Mouse (Mus musculus) activated CD4-positive, CD25-positive, alpha-beta regulatory T cell, adult 4 months (primary cell): ENCODE data around the gene Polr1b. TPM values are rescaled to one million over a fixed set of nuclear protein-coding genes. Genes with fewer than 3 reads are reported as not detected.

Experiments used
- ATAC-seq: one replicate; pipeline ENCODE4 v1.8.0; 2017
- polyA plus RNA-seq, 2 experiments: library from polyadenylated mRNA; unstranded; fragments of 100-300 nt; shearing (Covaris generic); gene quantifications; one replicate each; pipeline ENCODE4 v1.2.1; 2017

Gene Polr1b
- polyA plus RNA-seq: 10 to 100 TPM in 1 of 2 experiments, 1 to 10 TPM in 1; 9.2 to 21.4 TPM

DNA sequence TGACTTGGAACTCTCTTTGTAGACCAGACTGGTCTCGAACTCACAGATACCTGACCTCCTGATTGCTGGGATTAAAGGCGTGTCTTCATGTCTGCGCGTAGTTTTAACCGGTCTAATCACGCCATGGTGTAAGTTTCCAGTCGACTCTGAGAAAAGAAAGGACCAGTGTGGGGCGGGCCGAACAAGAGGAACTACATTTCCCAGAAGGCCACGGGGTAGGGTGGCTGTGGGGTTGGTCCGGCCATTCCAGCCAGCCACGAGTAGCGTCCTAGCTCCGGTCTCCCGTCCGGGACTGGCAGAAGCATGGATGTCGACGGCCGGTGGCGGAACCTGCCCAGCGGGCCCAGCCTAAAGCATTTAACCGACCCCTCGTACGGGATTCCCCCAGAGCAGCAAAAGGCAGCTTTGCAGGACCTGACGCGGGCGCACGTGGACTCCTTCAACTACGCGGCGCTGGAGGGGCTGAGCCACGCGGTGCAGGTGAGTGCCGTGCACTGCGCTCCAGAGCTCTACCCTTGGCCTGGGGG lies at the start of gene Polr1b:
Polr1b (plus strand) TSS at position 212 of the 527 bp plus-strand sequence.
- peak; percentile 96 for ATAC-seq

DNA sequence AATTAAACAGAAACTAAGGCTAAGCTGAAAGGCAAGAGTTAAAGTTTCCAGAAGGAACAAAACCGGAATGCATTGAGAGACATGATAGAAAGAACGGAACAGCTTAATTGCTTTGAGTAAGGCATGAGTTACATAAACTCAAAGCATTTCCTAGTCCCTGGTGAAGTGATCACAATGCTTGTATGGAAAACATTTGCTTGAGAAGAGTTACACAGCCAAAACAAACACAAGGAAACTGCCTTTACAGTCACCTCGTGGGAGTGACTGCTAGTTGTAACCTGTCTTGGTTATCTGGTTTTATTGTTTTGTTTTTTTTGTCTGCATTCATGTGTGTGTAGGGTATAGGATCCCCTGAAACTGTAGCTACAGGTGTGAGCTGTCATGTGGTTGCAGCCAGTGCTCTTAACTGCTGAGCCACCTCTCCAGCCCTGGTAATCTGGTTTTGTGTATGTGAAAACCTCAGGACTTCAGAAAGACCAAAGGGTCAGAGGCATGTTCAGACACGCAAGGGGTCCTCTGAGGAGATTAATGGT lies 48.3 kb upstream of the Polr1b start:
- ATAC-seq: no peak

DNA sequence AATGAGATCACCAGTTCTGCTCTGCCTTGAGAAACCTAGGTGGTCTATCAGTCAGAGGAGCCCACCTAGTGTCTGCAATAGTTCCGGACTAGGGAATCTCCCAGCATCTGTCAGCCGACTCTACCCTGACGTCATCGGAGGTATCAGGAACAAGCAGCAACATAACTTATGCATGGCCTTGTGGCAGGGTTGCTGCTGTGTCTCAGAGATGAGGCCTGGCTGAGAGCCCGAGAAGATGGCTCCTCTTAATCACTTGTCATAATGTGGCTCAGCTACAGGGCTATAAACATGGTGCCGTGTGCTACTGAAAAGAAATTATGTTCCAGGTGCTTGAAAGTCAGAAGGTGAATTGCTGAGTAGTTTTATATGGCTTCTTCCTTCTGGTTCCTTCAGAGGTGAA lies 45.1 kb upstream of the Polr1b start:
- no peak for ATAC-seq

DNA sequence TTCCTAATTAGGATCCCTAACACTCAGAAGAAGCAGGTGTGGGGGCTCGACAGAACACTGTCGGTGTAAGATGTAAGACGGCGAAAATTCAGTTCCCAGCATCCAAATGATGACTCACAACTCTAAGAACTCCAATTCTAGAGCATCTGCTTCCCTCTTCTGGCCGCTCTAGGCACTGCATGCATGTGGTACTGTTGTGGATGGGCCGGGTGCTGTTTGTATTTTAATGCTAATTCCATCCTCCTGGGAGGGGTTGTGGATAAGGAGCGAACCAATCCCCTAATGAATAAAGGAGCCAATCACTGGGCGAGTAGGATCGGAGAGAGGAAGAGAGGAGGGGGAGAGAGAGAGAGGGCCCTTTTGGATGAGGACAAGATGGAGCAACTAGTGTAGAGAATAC lies 44.2 kb upstream of the Polr1b start:
- no peak for ATAC-seq

DNA sequence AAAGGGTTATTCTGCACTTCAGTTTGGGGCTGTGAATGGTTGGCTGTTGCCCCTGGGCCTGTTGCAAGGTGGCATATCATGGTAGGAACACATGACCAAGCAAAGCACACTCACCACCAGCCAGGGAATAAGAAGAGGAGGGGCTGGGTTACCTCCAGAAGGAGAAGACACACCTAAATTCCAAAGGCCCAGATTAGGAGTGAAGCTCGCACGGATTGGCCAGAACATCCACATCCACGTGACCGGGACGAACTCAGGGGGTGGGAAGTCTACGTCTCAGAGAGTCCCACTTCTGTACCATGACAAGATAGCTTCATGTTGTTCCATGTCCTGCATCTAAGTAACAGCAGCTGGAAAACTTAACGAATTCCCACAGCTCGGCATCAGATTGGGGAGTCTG lies 43.5 kb upstream of the Polr1b start:
- no peak for ATAC-seq

DNA sequence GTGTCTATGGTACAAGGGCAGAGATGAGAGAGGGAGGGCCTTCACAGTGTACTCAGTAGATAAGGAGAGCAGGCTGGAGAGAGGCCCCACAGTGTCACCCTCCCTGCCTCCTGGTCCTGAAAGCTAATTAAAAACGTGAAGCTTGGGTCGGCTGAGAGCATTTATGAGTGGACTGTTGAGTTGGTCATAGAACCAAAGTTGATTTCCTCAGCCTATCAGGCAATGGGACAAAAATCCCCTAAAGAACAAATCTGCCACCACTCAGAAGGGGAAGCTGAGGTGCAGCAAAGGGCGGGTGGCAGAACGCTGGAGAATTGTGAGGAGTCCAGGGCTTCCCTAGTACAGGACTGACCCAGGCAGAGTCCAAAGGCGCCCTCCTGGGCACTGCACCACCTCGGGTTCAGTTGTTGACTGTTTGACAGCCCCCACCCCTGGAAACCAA lies 42.9 kb upstream of the Polr1b start:
- ATAC-seq: no peak

DNA sequence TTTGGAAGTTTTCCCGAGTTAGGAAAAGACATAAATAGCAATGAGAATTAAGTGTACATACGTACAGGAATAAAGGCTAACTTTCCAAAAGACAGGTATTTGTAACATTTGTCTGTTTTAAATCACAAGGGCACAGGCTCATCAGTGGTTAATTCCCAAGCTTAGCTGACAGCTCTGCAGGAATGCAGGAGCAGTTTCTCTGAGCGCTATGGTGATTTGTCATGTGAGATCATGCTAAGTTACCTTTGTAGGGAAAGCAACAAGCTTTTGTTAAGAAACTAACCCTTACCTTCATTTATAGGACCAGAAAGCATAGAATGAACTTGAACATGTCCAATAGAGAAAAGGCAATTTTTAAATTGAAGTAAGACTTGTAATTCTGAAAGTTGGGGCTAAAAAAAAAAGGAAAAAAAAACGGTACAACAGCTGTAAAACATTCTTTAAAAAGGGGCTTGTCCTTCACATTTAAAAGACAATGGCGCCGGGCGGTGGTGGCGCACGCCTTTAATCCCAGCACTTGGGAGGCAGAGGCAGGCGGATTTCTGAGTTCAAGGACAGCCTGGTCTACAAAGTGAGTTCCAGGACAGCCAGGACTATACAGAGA lies 39.2 kb upstream of the Polr1b start:
- ATAC-seq: no peak

DNA sequence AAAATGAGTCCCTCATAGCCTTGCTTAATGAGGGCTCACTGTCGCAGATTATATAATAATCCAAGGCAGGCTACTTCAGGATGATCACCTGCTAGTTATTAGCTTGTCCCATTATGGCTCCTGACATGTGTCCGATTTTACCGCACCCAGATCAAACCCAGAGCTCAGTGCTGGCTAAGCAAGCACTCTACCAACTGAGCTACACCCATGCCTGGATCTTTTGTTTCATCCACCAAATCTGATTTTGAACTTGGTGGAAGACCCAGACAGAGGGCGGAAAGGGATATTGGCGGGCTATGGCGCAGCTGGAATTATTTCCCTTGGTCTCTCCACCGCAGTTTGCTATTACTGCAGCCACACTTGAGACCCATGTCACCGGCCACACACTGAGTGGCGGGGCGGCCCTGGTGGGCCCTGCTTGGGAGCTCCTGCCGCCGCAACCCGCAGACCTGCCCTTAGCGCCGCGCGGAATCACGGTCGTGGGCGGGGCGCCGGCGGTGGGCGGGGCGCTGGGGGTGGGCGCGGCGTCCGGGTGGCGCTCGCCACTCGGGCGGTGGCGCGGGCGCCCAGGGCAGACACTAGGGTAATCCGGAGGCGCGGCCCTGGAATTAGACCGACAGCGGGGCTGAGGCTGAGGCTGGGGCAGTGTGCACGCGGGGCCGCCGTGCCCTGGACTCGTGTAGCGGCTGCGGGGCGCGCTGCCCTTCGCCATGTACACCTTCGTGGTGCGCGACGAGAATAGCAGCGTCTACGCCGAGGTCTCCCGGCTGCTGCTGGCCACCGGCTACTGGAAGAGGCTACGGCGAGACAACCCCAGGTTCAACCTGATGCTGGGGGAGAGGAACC lies 35.1 kb upstream of the Polr1b start, which contains the start of gene Ttl:
Ttl (plus strand) TSS at position 506 of the 846 bp plus-strand sequence.
- peak; percentile 84 for ATAC-seq

DNA sequence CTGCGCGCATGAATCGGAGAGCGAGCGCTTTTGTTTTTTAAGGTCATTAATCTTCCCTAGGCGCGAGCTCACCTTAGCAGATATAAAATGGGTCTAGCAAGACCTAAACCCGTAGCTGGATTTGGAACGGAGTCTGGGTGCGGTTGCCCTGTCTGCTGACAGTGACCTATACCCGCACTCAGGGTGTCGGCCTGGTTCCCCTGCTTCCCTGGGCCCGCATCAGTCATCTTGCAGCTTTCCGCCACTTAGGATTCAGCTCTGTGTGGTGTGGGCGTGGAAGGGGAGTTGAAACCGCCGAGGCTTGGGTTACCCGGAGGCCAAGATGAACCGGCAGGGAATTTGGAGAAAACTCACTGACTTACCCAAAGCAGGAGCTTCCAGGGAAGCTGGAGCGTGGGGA lies 34.5 kb upstream of the Polr1b start:
- peak; percentile 63 for ATAC-seq

DNA sequence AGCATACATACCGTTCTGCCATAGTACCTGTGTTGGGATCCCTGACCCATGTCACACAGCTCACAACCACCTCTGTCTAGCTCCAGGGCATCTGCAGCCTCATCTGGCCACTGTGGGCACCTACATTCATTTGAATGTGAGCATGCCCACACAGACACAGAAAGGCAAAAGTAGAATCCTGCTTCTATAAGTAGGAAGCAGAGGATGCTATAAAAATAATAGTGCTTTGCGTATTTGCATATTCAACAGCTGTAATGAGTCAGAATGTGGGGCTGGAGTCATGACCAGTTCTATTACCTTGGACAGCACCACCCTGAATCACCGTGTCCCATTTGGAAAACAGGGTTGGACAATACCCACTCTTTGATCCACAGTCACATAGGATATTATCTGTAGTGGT lies 30.5 kb upstream of the Polr1b start:
- no peak for ATAC-seq

DNA sequence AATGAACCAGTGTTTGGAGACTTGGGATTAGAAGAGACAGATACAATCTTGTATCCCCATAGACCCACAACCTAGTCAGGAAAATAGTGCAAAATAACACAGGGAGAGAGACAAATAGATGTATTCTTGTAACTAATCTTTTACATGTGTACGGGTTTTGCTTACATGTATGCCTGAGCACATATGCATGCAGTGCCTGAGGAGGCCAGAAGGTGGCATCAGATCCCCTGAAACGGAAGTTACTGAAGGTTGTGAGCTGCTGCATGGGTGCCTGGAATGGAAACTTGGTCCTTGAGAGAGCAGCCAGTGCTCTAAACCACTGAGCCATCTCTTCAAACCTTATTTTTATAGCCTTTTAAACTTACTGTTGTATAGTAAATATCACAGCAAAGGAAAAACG lies 22.5 kb upstream of the Polr1b start:
- ATAC-seq: no peak

DNA sequence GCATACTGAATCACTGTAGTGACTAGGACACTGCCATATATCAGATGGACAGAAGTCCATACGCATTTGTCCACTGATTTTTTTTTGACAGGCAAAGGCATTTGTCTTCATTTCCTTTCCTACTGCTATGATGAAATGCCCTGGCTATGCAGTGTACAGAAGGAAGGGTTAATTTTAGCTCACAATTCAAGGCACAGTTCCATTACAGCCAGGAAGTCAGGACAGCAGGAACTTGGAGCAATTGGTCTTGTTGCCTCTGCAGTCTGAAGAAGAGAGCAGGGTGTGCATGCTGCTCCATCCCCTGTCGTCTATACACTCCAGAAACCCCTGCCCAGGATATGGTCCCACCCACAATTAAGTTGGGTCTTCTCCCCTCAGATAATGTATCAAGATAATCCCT lies 21.6 kb upstream of the Polr1b start:
- ATAC-seq: no peak

DNA sequence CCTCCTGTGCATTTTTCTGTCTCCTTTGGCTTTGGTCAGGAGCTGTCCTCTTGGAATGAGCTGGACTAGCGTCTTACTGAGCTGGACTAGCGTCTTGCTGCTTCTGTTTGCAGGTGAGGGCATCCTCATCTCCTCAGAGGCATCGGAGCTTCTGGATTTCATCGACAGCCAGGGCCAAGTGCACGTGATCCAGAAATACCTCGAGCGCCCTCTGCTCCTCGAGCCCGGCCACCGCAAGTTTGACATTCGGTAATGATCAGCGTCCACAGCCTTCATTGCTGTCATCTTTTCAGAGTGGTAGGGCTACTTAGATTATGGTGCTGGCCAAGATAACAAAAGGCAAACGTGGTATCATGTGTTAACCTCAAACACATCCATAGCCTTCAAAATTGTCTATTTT lies 19.7 kb upstream of the Polr1b start:
- ATAC-seq: no peak

DNA sequence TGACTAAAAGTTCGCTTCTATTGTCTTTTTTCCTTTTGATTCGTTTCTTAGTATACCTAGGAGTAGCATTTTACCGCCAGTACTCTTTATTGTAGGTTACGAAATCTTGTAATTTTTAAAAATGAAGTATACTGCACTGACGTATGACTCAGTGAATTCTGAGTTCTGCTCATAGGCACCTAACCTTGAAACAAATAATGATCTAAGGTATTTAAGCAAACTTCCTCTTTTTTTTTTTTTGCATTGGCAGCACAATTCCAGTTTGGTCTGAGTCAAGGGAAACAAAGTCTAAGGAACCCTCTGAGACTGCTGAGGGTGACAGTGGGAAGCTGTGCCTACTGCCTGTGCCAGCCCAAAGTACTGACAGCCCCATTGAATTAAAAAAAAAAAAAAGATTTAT lies 17.3 kb upstream of the Polr1b start:
- ATAC-seq: no peak

DNA sequence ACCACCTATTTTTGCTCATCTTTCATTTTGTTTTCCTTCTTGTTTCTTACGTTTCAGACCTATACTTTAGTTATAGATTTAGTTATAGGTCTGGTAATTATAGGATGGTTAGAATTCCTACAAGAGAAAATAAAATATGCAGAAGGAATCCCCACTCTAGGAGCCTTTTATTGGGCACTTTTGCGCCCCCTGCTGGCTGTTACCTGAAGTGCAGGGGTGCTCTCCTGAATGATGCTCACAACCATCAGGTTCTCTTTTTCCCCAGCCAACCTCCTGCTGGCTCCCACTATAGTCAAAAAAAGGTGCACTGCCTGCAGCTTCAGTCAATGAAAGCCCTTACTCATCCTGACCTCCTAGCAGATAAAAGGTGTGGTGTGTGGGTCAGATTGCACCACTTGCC lies 15.8 kb upstream of the Polr1b start:
- no peak for ATAC-seq

DNA sequence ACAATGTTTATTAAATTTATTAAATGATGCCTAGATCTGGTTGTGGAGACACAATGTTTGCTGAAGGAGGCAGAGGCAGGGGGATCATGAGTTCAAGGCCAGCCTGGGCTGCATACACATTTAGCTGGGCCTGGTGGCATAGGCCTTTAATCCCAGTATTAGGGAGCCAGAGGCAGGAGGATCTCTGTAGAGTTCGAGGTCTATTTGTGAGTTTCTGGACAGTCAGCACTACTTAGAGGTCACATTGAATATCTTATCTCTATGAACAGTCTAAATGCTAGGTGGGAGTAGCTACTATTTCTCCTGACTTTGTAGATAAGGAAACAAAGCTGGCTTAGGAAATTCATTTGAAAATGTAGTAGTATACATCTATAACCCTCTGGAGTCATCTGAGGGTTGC lies 13.3 kb upstream of the Polr1b start:
- ATAC-seq: no peak

DNA sequence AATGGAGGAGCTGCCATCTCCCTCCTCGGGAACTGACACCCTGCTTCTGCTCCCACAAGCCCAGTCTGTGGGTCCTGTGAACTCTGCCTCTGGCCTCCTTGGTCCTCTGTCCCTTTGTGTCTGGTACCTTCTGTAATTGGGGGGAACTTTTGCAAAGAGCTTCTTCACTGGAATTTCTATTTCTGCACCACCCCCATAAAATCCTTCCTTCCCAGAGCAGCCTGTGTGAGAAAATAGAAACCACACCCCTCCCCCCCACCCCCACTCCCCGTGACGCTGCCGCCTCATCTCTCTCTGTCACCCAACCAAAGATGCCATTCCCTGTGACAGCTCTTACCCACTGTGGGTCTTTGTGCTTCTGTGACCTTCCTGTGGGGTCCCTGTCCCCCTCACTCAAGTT lies 10.4 kb upstream of the Polr1b start:
- ATAC-seq: no peak

DNA sequence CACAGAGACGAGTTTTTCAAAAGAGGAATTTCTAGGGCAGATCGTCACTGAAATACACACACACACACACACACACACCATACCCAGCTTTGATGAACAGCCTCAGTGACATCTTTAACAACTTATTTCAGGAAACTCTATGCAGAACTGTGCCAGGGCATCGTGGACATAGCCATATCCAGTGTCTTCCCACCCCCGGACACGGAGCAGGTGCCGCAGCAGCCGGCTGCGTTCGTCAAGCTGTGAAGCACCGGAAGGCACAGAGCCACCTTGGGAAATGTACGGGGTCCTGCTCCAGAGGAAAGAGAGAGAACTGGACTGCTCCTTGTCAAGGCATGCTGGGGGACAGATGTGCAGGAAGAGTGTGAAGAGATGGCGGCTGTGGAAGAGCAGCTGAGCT lies 8.0 kb upstream of the Polr1b start:
- no peak for ATAC-seq

DNA sequence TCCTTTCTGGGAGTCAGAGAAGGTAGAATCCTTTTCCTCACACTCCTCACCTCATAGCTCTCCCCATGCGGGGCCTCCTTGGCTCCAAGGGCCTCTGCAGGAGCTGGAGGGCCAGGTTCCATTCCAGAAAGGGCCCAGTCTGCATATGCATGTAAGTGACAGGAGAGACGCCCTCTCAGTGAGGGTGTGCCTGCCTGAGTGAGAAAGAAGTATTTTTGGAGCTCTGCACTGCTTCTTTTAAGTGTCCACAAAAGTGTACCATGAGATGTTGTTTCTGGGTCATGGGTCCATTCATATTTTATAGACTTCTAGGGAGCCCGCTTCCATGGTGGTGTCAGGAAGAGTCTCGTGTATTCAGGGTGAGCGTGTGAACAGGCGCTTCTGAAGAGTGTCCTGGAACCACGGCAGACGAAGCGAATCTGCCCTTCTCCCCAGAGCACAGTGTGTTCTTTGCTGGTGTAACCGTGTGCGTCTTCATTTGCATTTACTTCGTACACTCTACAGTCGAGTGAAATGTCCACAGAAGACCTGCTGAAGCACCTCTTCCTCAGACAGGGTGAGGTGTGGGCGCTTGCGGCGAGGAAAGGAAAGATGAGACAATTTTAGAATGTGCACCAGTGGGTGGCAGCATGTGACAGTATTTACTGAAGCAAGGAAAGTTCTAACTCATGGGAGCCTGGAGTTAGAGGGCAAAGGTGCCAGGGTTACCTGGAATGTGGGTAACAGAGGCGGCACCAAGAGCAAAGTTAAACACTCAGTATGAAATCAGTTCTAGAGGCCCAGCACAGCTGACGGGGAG lies 6.7 kb upstream of the Polr1b start:
- ATAC-seq: no peak

DNA sequence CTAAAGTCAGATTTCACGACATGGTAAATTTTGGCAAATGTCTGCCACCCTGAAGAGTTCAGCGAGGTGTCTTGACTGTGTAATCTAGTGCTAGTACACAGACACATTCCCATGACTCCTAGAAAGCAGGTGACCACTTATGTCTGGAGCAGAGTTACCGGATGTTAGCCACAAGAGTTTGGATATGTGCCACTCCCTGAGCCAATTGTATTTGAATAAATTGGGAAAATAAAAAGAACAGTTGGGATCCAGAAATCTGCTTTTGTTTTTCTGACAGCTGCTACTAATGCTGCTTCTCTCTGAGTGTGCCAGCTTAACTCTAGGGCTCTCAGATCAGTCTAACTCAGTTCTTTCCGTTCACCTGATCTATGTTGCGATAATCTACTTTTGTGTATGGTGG lies 12.1 kb downstream of the Polr1b start:
- no peak for ATAC-seq

DNA sequence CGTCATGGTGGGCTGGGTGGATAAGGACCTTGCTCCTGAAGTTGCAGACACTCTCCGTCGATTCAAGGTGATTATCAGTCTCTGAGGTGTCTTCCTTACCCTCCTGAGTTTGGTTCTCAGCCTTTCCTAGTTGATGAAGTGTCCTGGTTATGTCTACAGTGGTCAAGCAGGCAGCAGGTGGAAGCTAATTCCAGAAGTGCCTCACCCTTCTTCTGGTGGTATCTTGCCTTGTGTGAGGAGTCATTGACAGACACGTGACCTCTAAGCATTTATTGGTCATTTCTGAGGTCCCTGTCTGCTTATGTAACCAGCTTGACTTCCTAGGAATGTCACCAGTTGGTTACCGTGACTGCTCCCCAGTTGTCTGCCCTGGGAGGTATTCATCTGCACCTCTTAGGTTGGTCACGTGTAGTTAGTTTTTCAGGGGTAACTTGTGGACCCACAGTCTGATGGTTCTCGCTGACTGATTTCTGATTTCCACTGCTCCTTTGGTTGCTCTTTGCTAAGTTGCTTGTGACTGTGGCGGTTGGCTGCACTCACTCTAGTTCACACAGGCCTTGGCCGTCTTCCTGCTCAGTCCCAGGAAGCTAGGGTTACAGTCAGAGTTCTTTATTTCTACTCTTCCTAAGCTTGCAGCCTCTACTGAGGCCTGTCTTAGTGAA lies 15.0 kb downstream of the Polr1b start:
- no peak for ATAC-seq

DNA sequence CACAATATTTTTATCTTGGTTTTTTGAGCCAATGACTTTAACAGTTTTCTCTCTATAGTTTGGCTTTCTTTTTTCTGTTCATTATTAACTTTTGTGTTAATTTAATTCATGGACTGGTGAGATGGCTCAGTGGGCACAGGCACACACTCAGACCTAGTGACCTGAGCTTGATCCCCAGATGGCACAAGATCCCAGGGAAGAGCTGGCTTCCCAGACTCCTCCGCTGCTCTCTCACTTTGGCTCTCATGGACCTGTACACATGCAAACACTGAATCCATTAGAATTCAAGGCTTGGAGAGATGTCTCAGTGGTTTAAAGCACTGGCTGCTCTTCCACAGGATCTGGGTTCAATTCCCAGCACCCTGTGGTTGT lies 15.6 kb downstream of the Polr1b start:
- no peak for ATAC-seq
